Mouse (Mus musculus) macrophage (primary cell): ENCODE results near the gene Gcm2. TPM values are rescaled to one million over a fixed set of nuclear protein-coding genes. Genes with fewer than 3 reads are reported as not detected.

Experiments used
- H3K27ac ChIP-seq: fragments of 350-480 bp; formaldehyde crosslinking; 2 replicates; pipeline ENCODE4 v1.9.0; 2021
- H3K36me3 ChIP-seq: fragments of 350-480 bp; formaldehyde crosslinking; 2 replicates; pipeline ENCODE4 v1.9.0; 2021; ENCODE audit errors: inconsistent target
- H3K4me3 ChIP-seq: fragments of 350-480 bp; formaldehyde crosslinking; 2 replicates; pipeline ENCODE4 v1.9.0; 2021; ENCODE audit errors: inconsistent target
- H3K79me2 ChIP-seq: fragments of 350-480 bp; formaldehyde crosslinking; 2 replicates; pipeline ENCODE4 v1.9.0; 2021; ENCODE audit errors: inconsistent target
- WGBS: methylation state at CpG from one replicate; pipeline ENCODE4 v1.1.7; 2026; ENCODE audit warnings: inconsistent platforms; ENCODE audit not compliant: missing documents; 5-methylcytosine and 5-hydroxymethylcytosine counted together
- polyA plus RNA-seq: library from polyadenylated mRNA; stranded (reverse); fragments of 250-400 nt; gene quantifications from 3 replicates; pipeline ENCODE4 v1.2.4, GENCODE M21; 2018; ENCODE audit warnings: inconsistent platforms

Gene Gcm2
- polyA plus RNA-seq, 1 experiment from 2014 or later, result not detected

- Histone ChIP-seq H3K27ac (no peak overlapping the region), H3K4me3 (no peak overlapping the region), H3K79me2 (no peaks in the 10 kb centered on the region), H3K36me3 (no peaks in the 10 kb centered on the region)
- 84% methylated on average over 5 of the region's 5 CpGs for WGBS
These were observed 58.9 kb downstream of the Gcm2 start for GRCm38 (mm10) chr13:41051965-41052364.

Other genes starting within 250 kb of the Gcm2 start
- gene Pak1ip1, start 110.0 kb downstream of the Gcm2 start, polyA plus RNA-seq, result 24.8 to 43.7 TPM (median 26.7 TPM) in 3 replicates
- 94.0 to 197 TPM (median 189 TPM) in 3 replicates for gene Tmem14c, start 94.7 kb downstream of the Gcm2 start, polyA plus RNA-seq
- gene Mak, start 31.3 kb downstream of the Gcm2 start, polyA plus RNA-seq, result 0.63 to 2.3 TPM (median 1.2 TPM) in 3 replicates
- not detected in 3 replicates for gene Sycp2l, start 3.3 kb upstream of the Gcm2 start, polyA plus RNA-seq
- 0.03 to 0.16 TPM in 2 of 3 replicates, not detected in the other for gene Elovl2, start 109.4 kb upstream of the Gcm2 start, polyA plus RNA-seq
- gene Smim13, start 138.8 kb upstream of the Gcm2 start, polyA plus RNA-seq, result 10.8 to 16.4 TPM (median 11.3 TPM) in 3 replicates
- not detected in 3 replicates for gene Gm17364, start 162.9 kb upstream of the Gcm2 start, polyA plus RNA-seq